Mouse (Mus musculus) spleen, adult 18-20 months (tissue): Measurements from ENCODE around the gene Ufc1.
"Not testable (repeated sequence)": the region's sequence is repeated elsewhere in the genome, so short reads cannot be mapped to it uniquely, and the experiment has no call there.

Experiments
- DNase-seq, 2 experiments: peaks; one replicate each; pipeline ENCODE4 v3.0.0; 2022; ENCODE audit warnings: mixed read lengths in 2 of 2

Ufc1 gene

DNA sequence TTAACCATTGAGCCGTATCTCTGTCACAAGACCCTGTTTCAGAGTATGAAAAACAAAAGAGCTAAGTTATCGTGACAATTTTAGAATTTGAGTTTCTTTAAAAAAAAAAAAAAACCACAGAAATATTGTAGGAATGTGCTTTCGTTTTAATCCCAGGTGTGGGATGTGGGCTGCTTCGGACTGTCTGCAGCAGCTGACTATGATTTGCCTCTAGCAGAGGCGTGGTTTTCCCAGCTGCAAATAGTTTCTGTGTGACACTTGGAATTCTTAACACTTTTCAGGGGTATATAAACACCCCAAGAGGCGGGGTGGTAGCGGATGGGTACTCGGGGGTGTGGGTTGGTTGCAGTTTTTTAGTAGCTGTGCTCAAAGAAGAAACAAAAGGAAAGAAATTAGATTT lies 49.5 kb downstream of the Ufc1 start:
- no peak for DNase-seq

DNA sequence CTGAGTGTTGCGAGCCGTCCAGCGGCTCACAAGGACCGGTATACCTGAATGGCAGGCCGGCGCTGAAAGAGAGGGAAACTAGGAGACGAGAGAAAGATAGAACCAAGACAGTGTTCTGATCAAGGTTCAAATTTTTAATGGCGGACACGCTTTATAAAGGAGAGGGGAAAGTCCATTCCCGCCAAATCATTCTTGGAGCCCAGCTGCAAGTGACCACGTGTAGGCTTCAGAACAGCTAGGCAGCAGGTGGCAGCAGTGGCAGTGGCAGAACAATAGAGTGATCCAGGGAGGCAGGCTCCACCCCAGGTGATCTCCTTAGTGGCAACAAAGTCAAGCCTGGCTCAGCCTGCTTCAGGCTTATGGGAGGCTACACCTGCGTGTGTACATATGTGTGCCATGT lies 52.9 kb downstream of the Ufc1 start:
- DNase-seq, result not testable (repeated sequence)

DNA sequence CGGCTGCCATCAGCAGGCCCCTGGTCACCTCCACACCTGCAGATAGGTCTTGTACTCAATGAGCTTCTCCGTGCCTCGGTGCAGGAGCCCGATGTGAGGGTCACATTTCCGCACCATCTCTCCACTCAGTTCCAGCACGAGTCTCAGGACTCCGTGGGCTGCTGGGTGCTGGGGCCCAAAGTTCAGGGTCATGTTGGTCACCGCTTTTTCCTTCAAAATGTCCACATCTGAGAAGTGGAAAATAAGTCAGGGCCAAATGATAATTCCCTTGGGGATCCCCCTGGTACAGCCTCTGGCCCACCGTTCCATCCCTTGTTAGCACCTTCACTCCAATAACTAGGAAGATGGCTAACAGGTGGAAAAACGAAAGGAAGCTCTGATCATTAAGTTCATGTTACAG lies 53.9 kb downstream of the Ufc1 start:
- no peak for DNase-seq

DNA sequence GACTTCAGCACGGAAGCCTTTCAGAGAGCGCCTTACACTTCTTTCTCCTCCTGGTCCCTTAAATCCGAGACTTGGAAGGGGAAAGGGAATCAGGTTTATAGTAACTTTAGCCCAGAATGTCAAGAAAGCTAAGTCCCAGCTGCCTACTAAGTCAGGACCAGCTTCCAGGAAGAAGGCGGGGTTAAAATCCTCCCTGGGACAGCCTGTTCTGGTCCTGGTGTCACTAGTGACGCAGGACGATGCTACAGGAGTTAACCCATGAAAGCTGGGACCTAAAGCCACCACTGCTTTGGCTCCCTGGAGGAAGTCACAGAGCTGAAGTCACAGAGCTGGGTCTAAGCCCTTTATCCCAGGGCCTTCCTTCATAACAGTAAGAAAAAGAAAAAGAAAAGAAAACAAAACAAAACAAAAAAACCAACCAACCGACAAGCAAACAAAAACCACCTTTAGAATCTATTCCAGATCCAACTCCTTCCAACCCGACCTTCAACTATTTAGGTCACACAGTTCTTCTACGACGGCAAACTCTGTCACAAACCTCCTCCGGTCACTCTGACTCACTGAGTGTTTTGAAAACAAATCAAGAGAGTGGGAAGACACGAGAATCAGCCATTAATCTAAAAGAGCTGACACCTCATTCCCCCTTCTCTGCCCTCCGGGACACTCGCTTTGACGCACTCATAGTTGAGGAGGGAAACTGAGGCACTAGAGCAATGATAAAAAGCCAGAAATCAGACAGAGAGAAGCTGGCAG lies 54.7 kb downstream of the Ufc1 start:
- DNase-seq, result no peak
